Mouse (Mus musculus) kidney, postnatal 0 days (tissue): Measurements from ENCODE around the gene Gca. TPM values are rescaled to one million over a fixed set of nuclear protein-coding genes. Genes with fewer than 3 reads are reported as not detected.

Source experiments
- ATAC-seq: fragments of 200-750 bp; cut with Nextera tagmentation; replicated peaks from 2 replicates; pipeline ENCODE4 v1.8.0; 2017; ENCODE audit warnings: low read depth, moderate number of reproducible peaks, moderate TSS enrichment, moderate library complexity; ENCODE audit not compliant: low FRiP score
- DNase-seq: peaks from one replicate; pipeline ENCODE4 v3.0.0-alpha.2; 2016; ENCODE audit warnings: low spot score
- H3K27ac ChIP-seq: fragments of 300-500 bp; sonication (generic); 2 replicates; pipeline ENCODE4 v1.5.1; 2014; ENCODE audit warnings: mild to moderate bottlenecking
- H3K27me3 ChIP-seq: fragments of 300-500 bp; sonication (generic); 2 replicates; pipeline ENCODE4 v1.6.1; 2014; ENCODE audit warnings: low read length, mixed read lengths; ENCODE audit not compliant: insufficient read depth
- H3K36me3 ChIP-seq: fragments of 300-500 bp; sonication (generic); 2 replicates; pipeline ENCODE4 v1.6.1; 2014; ENCODE audit warnings: low read length, mixed read lengths; ENCODE audit not compliant: insufficient read depth
- H3K4me1 ChIP-seq: fragments of 300-500 bp; sonication (generic); replicated peaks from 2 replicates; pipeline ENCODE4 v1.6.1; 2014; ENCODE audit warnings: antibody characterized with exemption, low read length, mixed read lengths; ENCODE audit not compliant: insufficient read depth
- H3K4me2 ChIP-seq: fragments of 300-500 bp; sonication (generic); 2 replicates; pipeline ENCODE4 v1.6.1; 2014; ENCODE audit warnings: mild to moderate bottlenecking, low read length, moderate library complexity, mixed read lengths
- H3K4me3 ChIP-seq: fragments of 300-500 bp; sonication (generic); replicated peaks from 2 replicates; pipeline ENCODE4 v1.5.1; 2014; ENCODE audit warnings: low read depth, low read length
- H3K9ac ChIP-seq: fragments of 300-500 bp; sonication (generic); 2 replicates; pipeline ENCODE4 v1.6.1; 2014; ENCODE audit warnings: low read depth, low read length
- H3K9me3 ChIP-seq: fragments of 300-500 bp; sonication (generic); replicated peaks from 2 replicates; pipeline ENCODE4 v1.6.1; 2016; ENCODE audit warnings: low read length, inconsistent platforms, mixed read lengths
- CTCF ChIP-seq: IDR thresholded peaks from 2 replicates; pipeline ENCODE4 v1.5.1; 2016; ENCODE audit warnings: antibody characterized with exemption, low read depth, mild to moderate bottlenecking, moderate library complexity
- WGBS: fragments of 180-500 bp; shearing (Covaris S2); extraction: QIAGEN DNeasy Blood & Tissue Kit; methylation state at CpG from one replicate; pipeline ENCODE4 v1.1.7; 2014; 5-methylcytosine and 5-hydroxymethylcytosine counted together
- polyA plus RNA-seq: library from polyadenylated mRNA; unstranded; fragments of >200 nt; fragmentation: Nextera tagmentation; extraction: Ambion mirVana; gene quantifications from 2 replicates; pipeline ENCODE4 v1.2.1, GENCODE M21; 2015

Gene Gca
- polyA plus RNA-seq, 1 experiment from 2014 or later: 19.3 TPM

- H3K27ac ChIP-seq: no peak overlapping the region
- no peak for TF ChIP-seq CTCF
- no peaks in the 10 kb centered on the region for H3K27me3 ChIP-seq
- no peaks in the 10 kb centered on the region for H3K9me3 ChIP-seq
- no peak overlapping the region for H3K4me2 ChIP-seq
- no peak overlapping the region for H3K9ac ChIP-seq
- ATAC-seq: no peak
- H3K4me1 ChIP-seq: no peaks in the 10 kb centered on the region
- 61% methylated on average over 4 of the region's 4 CpGs for WGBS
- H3K4me3 ChIP-seq: no peak overlapping the region
- H3K36me3 ChIP-seq: no peaks in the 10 kb centered on the region
- DNase-seq: no peak
Observed at GRCm38 (mm10) chr2:62651890-62652289, 12.2 kb upstream of the Gca start.

DNA sequence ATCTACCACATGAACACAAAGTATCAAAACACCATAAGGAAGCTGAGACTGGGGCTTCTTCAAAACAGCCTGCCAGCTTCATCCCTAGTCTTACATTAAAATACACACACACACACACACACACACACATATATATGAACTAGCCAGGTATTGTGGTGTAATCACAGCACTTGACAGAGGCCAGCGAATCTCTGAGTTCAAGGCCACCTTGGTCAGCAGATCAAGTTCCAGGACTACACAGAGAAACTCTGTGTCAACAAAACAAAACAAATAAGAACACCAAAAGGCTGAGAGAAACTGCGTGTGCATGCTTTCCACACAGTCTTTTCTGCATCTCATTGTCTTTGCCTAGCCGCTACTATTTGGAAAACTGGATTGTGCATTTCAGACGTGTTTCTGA lies 11.6 kb upstream of the Gca start:
- TF ChIP-seq CTCF: no peak
- no peak for ATAC-seq
- WGBS: 76% methylated on average over 4 of the region's 4 CpGs
- Histone ChIP-seq H3K4me3 (no peak overlapping the region), H3K27me3 (no peaks in the 10 kb centered on the region), H3K9me3 (no peaks in the 10 kb centered on the region), H3K4me1 (no peaks in the 10 kb centered on the region), H3K36me3 (no peaks in the 10 kb centered on the region), H3K27ac (no peak overlapping the region), H3K9ac (no peak overlapping the region), H3K4me2 (no peak overlapping the region)
- no peak for DNase-seq

- ATAC-seq (no peak), DNase-seq (peak; percentile 79)
- Histone ChIP-seq H3K27ac (no peak overlapping the region), H3K9ac (no peak overlapping the region), H3K4me3 (no peak overlapping the region), H3K27me3 (no peaks in the 10 kb centered on the region), H3K4me2 (no peak overlapping the region), H3K36me3 (no peaks in the 10 kb centered on the region), H3K4me1 (no peaks in the 10 kb centered on the region), H3K9me3 (no peaks in the 10 kb centered on the region)
- WGBS: 52% methylated on average over 7 of the region's 7 CpGs
- peak; percentile 75 for TF ChIP-seq CTCF
Observed at GRCm38 (mm10) chr2:62654519-62655338, 9.4 kb upstream of the Gca start.

DNA sequence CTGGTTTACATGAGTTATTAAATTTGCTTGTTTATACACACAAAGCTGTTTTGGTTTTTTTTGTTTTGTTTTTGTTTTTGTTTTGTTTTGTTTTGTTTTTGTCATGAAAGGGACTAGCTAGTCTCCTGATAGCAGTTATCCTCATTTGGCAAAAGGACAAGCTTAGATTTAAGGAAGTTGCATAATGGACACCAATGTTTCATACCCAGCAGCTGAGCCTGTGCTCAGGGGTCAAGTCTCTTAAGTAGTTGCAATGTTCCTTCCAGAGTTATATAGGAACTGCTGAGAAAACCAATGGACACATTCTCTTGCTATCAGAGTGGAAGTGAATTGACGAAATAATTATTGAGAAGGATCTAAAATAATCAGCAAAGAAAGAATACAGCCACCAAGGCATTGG lies 8.0 kb upstream of the Gca start:
- no peak for ATAC-seq
- Histone ChIP-seq H3K4me1 (no peaks in the 10 kb centered on the region), H3K9ac (no peak overlapping the region), H3K36me3 (no peaks in the 10 kb centered on the region), H3K9me3 (no peaks in the 10 kb centered on the region), H3K27me3 (no peaks in the 10 kb centered on the region), H3K4me3 (no peak overlapping the region), H3K4me2 (no peak overlapping the region), H3K27ac (no peak overlapping the region)
- 80% methylated on average over 1 of the region's 1 CpGs for WGBS
- no peak for DNase-seq
- no peak for TF ChIP-seq CTCF

DNA sequence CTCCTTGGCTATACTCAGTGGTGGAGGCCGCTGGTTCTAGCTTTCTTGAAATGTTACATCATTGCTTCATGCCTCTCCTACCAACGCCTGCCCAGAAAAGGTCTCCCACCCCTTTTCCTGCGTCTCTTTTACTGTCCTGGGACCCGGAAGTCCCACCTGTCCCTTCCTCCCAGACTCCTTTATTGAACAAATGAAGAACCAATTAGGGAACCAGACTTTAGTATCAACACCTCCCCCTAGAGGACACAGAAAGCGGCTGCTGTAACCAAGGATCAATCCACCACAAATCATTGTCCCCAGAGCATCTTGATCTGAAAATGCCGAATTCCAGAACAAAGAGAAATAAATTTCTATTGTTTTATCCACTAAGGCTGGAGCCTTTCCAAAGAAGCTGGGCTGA lies 3.5 kb upstream of the Gca start:
- WGBS: 51% methylated on average over 6 of the region's 6 CpGs
- ATAC-seq (no peak), DNase-seq (no peak)
- Histone ChIP-seq H3K4me2 (no peak overlapping the region), H3K4me1 (no peaks in the 10 kb centered on the region), H3K27ac (no peak overlapping the region), H3K36me3 (no peaks in the 10 kb centered on the region), H3K9me3 (no peaks in the 10 kb centered on the region), H3K9ac (no peak overlapping the region), H3K4me3 (no peak overlapping the region), H3K27me3 (no peaks in the 10 kb centered on the region)
- TF ChIP-seq CTCF: peak; percentile 29; the same call in 1 of the 2 replicates

DNA sequence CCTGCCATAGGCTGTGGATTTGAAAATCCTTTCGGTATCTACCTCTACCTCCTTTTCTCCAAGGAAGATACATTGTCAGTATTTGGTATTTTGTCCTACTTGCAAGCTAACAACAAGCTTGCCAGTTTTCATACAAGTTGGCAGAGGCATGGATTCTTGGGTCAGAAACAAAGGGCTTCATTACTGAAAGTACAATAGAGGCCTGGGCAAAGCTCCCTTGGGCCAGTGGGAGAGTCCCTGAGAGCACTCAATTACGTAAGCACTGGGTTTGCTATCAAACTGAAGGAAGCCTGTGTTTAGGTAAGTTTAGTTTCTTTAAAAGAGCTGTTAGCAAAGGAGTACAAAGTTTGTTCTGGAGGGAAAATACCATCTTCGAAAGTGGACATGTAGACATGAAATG lies 1.5 kb upstream of the Gca start:
- H3K4me2 ChIP-seq: no peak overlapping the region
- 95% methylated on average over 3 of the region's 3 CpGs for WGBS
- no peak overlapping the region for H3K4me3 ChIP-seq
- no peaks in the 10 kb centered on the region for H3K36me3 ChIP-seq
- DNase-seq (no peak), ATAC-seq (no peak)
- no peaks in the 10 kb centered on the region for H3K27me3 ChIP-seq
- H3K9me3 ChIP-seq: no peaks in the 10 kb centered on the region
- no peak overlapping the region for H3K27ac ChIP-seq
- no peak overlapping the region for H3K9ac ChIP-seq
- no peak for TF ChIP-seq CTCF
- H3K4me1 ChIP-seq: no peaks in the 10 kb centered on the region
